Comparison of ENCODE assay signal across 9 mouse cellular contexts in genomic region chr2:60126831-60127230, GRCm38 (mm10).
DNase-seq lines count a peak whose midpoint lies in the region; ATAC-seq lines count a peak whose summit lies in the region.
"Had no signal": no experiment of that assay in that cellular context is flagged by ENCODE, and none has a peak within 500 bp of the region (broad histone marks: within the 10 kb centered on the region; RNA-seq: fewer than 3 reads in every experiment).

No protein-coding gene starts in this region.

- H3K36me3 ChIP-seq in heart, embryonic 12.5 days = no peaks in the 10 kb centered on the region
- no peaks in the 10 kb centered on the region for H3K36me3 ChIP-seq in limb, embryonic 11.5 days (ENCODE audit: control insufficient read depth, insufficient read depth, low read length)
- H3K36me3 ChIP-seq in stomach, embryonic 15.5 days = no peaks in the 10 kb centered on the region

- H3K9me3 ChIP-seq in heart, embryonic 12.5 days (replicated peaks) = no peaks in the 10 kb centered on the region
- no peaks in the 10 kb centered on the region for H3K9me3 ChIP-seq in limb, embryonic 11.5 days (ENCODE audit: control insufficient read depth, low read length)
- no peaks in the 10 kb centered on the region for H3K9me3 ChIP-seq in stomach, embryonic 15.5 days

- peaks cover 7% of the 10 kb centered on the region for H3K4me1 ChIP-seq in heart, embryonic 12.5 days (replicated peaks)
- H3K4me1 ChIP-seq in limb, embryonic 11.5 days (ENCODE audit: control insufficient read depth, insufficient read depth, low read length) = peaks cover 10% of the 10 kb centered on the region
- no peaks in the 10 kb centered on the region for H3K4me1 ChIP-seq in stomach, embryonic 15.5 days

- 16% methylated on average over 7 of the region's 7 CpGs for WGBS in heart, embryonic 12.5 days
- WGBS in limb, embryonic 11.5 days = 15% methylated on average over 7 of the region's 7 CpGs
- WGBS in stomach, embryonic 15.5 days = 45% methylated on average over 7 of the region's 7 CpGs

- H3K9ac ChIP-seq in heart, embryonic 12.5 days = no peak overlapping the region
- no peak overlapping the region for H3K9ac ChIP-seq in limb, embryonic 11.5 days (ENCODE audit: low read length)
- no peak overlapping the region for H3K9ac ChIP-seq in stomach, embryonic 15.5 days

- H3K4me2 ChIP-seq in heart, embryonic 12.5 days = peak overlapping the region; percentile 59
- H3K4me2 ChIP-seq in limb, embryonic 11.5 days (ENCODE audit: low read depth, severe bottlenecking) = peak overlapping the region; percentile 30; the same call in 1 of the 2 replicates
- H3K4me2 ChIP-seq in stomach, embryonic 15.5 days = peak overlapping the region; percentile 23; the same call in 1 of the 2 replicates

- peak overlapping the region; percentile 23; the same call in 1 of the 2 replicates for H3K4me3 ChIP-seq in heart, embryonic 12.5 days
- H3K4me3 ChIP-seq in limb, embryonic 11.5 days (ENCODE audit: low read depth, low read length) = no peak overlapping the region
- no peak overlapping the region for H3K4me3 ChIP-seq in stomach, embryonic 15.5 days (replicated peaks)

- no peak overlapping the region for H3K27ac ChIP-seq in heart, embryonic 12.5 days (ENCODE audit: poor library complexity, severe bottlenecking)
- H3K27ac ChIP-seq in limb, embryonic 11.5 days (replicated peaks; ENCODE audit: low read depth, low read length) = no peak overlapping the region
- no peak overlapping the region for H3K27ac ChIP-seq in stomach, embryonic 15.5 days

- H3K27me3 ChIP-seq in heart, embryonic 12.5 days (replicated peaks) = no peaks in the 10 kb centered on the region
- no peaks in the 10 kb centered on the region for H3K27me3 ChIP-seq in limb, embryonic 11.5 days (ENCODE audit: control insufficient read depth, insufficient read depth, low read length)
- H3K27me3 ChIP-seq in stomach, embryonic 15.5 days (replicated peaks) = no peaks in the 10 kb centered on the region
- H3K27me3 ChIP-seq: CH12.LX had no signal

- peak; percentile 29 to 36 for DNase-seq in cerebellum, postnatal 36 days
- DNase-seq in cerebellum, adult 9-10 months = no peak
- peak; percentile 16 for DNase-seq in adrenal gland, postnatal 14 days
- peak; percentile 52 for DNase-seq in limb, embryonic 11.5 days (ENCODE audit: low spot score)
- no peak for DNase-seq in urinary bladder, postnatal 4 days (ENCODE audit: low spot score in 2 of 2)
- DNase-seq in lung, postnatal 36 days = no peak

- no peak for ATAC-seq in heart, embryonic 12.5 days (ENCODE audit: insufficient number of reproducible peaks, low FRiP score)
- no peak for ATAC-seq in limb, embryonic 11.5 days (ENCODE audit: insufficient number of reproducible peaks, low FRiP score, low TSS enrichment, low read depth)
- no peak for ATAC-seq in stomach, embryonic 15.5 days (ENCODE audit: insufficient read depth, low FRiP score, low read depth)

Comparison
In these comparisons a context has a peak if more than half of its experiments do, and no peak if none do; other contexts are left out.
1. DNase-seq: peak in cerebellum, postnatal 36 days (2 of 2), adrenal gland, postnatal 14 days (single experiment) and limb, embryonic 11.5 days (single experiment); none in cerebellum, adult 9-10 months (single experiment), urinary bladder, postnatal 4 days (0 of 2) and lung, postnatal 36 days (single experiment).
2. Peak in every context shown above with its lines, with median percentiles within 50 percentile points of each other: H3K4me2 ChIP-seq.